Mouse (Mus musculus): Measurements from ENCODE around the gene Secisbp2. TPM values are rescaled to one million over a fixed set of nuclear protein-coding genes. Genes with fewer than 3 reads are reported as not detected.
A peak's percentile ranks its signal among the peaks of the same experiment; 100 is the strongest.

Secisbp2 gene
- polyA plus RNA-seq, 1 experiment from 2014 or later = 29.2 TPM

DNA sequence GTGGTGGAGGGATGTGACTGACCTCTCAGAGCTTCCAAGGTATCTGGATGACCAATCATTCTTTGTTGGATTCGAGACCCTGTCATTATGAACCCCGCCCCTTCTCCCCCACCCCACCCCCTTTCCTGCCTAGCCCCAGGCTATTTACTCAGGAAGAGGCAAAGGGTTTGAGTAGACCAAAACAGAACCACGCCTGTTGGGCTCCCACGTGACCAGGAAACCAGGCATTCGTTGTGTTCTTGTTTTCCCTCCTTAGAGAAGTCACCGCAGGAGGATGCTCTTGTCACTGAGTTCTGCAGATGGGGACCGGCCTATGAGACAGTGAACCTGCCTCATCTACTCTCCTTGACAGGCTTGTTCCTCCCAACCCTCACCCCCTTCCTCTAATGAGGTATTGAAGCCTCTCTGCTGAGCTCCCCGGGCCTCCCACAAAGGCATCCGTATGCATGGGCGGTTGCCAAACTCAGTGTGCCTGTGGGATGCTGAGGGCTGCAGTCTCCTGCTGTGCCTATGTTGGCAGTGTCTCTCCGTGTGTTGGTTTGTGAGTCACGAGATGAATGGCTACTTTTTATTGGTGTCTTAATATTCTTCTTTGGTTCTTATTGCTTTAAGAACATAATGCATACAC, 35.0 kb upstream of the Secisbp2 start:
- Histone ChIP-seq H3K27me3 (ENCODE audit: control insufficient read depth, insufficient read depth, low read length) (no peaks in the 10 kb centered on the region), H3K9me3 (ENCODE audit: control insufficient read depth, low read length) (no peaks in the 10 kb centered on the region), H3K4me1 (ENCODE audit: control insufficient read depth, insufficient read depth, low read length) (no peaks in the 10 kb centered on the region), H3K4me3 (ENCODE audit: low read depth, low read length) (no peak overlapping the region), H3K9ac (ENCODE audit: low read length) (no peak overlapping the region), H3K4me2 (ENCODE audit: low read depth) (no peak overlapping the region), H3K36me3 (ENCODE audit: control insufficient read depth, insufficient read depth, low read length) (no peaks in the 10 kb centered on the region), H3K27ac (ENCODE audit: low read depth, low read length) (no peak overlapping the region)
- 10% methylated on average over 12 of the region's 12 CpGs for WGBS
- DNase-seq (ENCODE audit: low spot score) (no peak), ATAC-seq (ENCODE audit: insufficient read depth, low FRiP score, low TSS enrichment) (no peak)

- no peaks in the 10 kb centered on the region for H3K27me3 ChIP-seq (ENCODE audit: control insufficient read depth, insufficient read depth, low read length)
- no peak for ATAC-seq (ENCODE audit: insufficient read depth, low FRiP score, low TSS enrichment)
Measured at GRCm38 (mm10) chr13:51617306-51617705, 34.2 kb upstream of the Secisbp2 start.

DNA sequence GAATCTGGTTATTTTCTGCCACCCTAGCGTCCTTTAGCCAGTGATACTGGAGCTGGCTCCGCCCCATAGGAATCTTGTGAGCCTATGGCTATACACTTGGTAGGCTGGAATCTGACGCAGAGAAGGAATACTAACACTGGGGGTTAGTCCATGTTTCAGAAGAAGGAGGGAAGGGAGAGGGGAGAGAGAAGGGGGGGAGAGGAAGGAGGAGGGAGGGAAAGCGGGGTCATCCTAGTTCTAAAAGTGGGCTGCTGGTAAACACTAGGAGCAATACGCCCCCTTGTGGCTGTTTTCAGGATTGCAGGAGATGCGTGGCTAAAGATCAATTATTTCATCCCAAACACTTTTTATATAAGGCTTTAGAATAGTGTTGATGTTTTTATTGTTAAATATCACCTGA, 33.6 kb upstream of the Secisbp2 start:
- H3K4me1 ChIP-seq (ENCODE audit: control insufficient read depth, insufficient read depth, low read length) = no peaks in the 10 kb centered on the region
- H3K27me3 ChIP-seq (ENCODE audit: control insufficient read depth, insufficient read depth, low read length) = no peaks in the 10 kb centered on the region
- no peak overlapping the region for H3K9ac ChIP-seq (ENCODE audit: low read length)
- peak; percentile 79 for DNase-seq (ENCODE audit: low spot score)
- H3K4me3 ChIP-seq (ENCODE audit: low read depth, low read length) = no peak overlapping the region
- 23% methylated on average over 6 of the region's 6 CpGs for WGBS
- no peak overlapping the region for H3K4me2 ChIP-seq (ENCODE audit: low read depth)
- no peaks in the 10 kb centered on the region for H3K9me3 ChIP-seq (ENCODE audit: control insufficient read depth, low read length)
- H3K36me3 ChIP-seq (ENCODE audit: control insufficient read depth, insufficient read depth, low read length) = no peaks in the 10 kb centered on the region
- no peak for ATAC-seq (ENCODE audit: insufficient read depth, low FRiP score, low TSS enrichment)
- no peak overlapping the region for H3K27ac ChIP-seq (ENCODE audit: low read depth, low read length)

More at GRCm38 (mm10) chr13:51617306-51617705, 34.2 kb upstream of the Secisbp2 start:
- 71% methylated on average over 1 of the region's 1 CpGs for WGBS
- no peak for DNase-seq (ENCODE audit: low spot score)
- H3K9me3 ChIP-seq (ENCODE audit: control insufficient read depth, low read length) = no peaks in the 10 kb centered on the region
- no peaks in the 10 kb centered on the region for H3K4me1 ChIP-seq (ENCODE audit: control insufficient read depth, insufficient read depth, low read length)
- H3K4me3 ChIP-seq (ENCODE audit: low read depth, low read length) = no peak overlapping the region
- no peaks in the 10 kb centered on the region for H3K36me3 ChIP-seq (ENCODE audit: control insufficient read depth, insufficient read depth, low read length)
- H3K27ac ChIP-seq (ENCODE audit: low read depth, low read length) = no peak overlapping the region
- no peak overlapping the region for H3K4me2 ChIP-seq (ENCODE audit: low read depth)
- H3K9ac ChIP-seq (ENCODE audit: low read length) = no peak overlapping the region

DNA sequence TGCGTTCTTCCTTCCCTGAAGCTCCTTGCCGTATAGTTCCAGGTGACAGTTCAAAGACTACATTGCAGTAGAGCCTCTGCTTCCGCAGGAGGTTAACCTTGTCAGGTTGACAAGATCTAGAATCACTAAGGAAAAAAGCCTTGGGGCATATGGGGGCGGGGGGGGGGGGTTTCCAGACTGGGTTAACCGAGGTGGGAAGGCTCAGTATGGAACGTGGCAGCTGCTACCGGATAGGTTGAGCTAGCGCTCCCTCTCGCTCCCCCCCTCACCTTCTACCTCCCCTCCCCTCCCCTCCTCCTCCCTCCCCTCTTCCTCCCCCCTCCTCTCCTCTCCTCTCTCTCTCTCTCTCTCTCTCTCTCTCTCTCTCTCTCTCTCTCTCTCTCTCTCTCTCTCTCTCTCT, 32.9 kb upstream of the Secisbp2 start:
- Histone ChIP-seq H3K4me1 (ENCODE audit: control insufficient read depth, insufficient read depth, low read length) (no peaks in the 10 kb centered on the region), H3K4me2 (ENCODE audit: low read depth) (no peak overlapping the region), H3K36me3 (ENCODE audit: control insufficient read depth, insufficient read depth, low read length) (no peaks in the 10 kb centered on the region), H3K27me3 (ENCODE audit: control insufficient read depth, insufficient read depth, low read length) (no peaks in the 10 kb centered on the region), H3K4me3 (ENCODE audit: low read depth, low read length) (no peak overlapping the region), H3K9ac (ENCODE audit: low read length) (no peak overlapping the region), H3K27ac (ENCODE audit: low read depth, low read length) (no peak overlapping the region), H3K9me3 (ENCODE audit: control insufficient read depth, low read length) (no peaks in the 10 kb centered on the region)
- DNase-seq (ENCODE audit: low spot score) (no peak), ATAC-seq (ENCODE audit: insufficient read depth, low FRiP score, low TSS enrichment) (no peak)
- WGBS = 21% methylated on average over 8 of the region's 9 CpGs

DNA sequence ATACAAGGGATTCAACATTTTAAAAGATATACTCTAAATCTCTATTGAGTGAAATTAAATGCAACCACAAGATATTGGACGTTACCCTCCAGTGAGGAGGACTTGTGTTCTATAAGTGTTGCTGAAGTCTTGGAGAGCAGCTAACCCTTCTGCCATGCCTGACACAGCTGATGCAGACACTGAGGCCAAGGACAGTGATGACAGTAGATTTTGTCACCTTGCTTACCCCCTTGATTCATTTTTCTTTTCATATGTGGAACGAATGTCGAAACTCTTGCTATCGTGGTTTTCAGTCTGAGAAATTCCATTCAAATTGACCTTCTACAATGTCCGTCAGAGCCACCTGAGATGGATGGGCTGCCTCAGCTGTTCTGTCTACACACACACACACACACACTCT, 28.9 kb upstream of the Secisbp2 start:
- Histone ChIP-seq H3K36me3 (ENCODE audit: control insufficient read depth, insufficient read depth, low read length) (no peaks in the 10 kb centered on the region), H3K27ac (ENCODE audit: low read depth, low read length) (no peak overlapping the region), H3K4me3 (ENCODE audit: low read depth, low read length) (no peak overlapping the region), H3K9ac (ENCODE audit: low read length) (no peak overlapping the region), H3K4me2 (ENCODE audit: low read depth) (no peak overlapping the region), H3K9me3 (ENCODE audit: control insufficient read depth, low read length) (no peaks in the 10 kb centered on the region), H3K4me1 (ENCODE audit: control insufficient read depth, insufficient read depth, low read length) (no peaks in the 10 kb centered on the region), H3K27me3 (ENCODE audit: control insufficient read depth, insufficient read depth, low read length) (no peaks in the 10 kb centered on the region)
- DNase-seq (ENCODE audit: low spot score) (no peak), ATAC-seq (ENCODE audit: insufficient read depth, low FRiP score, low TSS enrichment) (no peak)
- 87% methylated on average over 5 of the region's 5 CpGs for whole genome bisulfite sequencing

DNA sequence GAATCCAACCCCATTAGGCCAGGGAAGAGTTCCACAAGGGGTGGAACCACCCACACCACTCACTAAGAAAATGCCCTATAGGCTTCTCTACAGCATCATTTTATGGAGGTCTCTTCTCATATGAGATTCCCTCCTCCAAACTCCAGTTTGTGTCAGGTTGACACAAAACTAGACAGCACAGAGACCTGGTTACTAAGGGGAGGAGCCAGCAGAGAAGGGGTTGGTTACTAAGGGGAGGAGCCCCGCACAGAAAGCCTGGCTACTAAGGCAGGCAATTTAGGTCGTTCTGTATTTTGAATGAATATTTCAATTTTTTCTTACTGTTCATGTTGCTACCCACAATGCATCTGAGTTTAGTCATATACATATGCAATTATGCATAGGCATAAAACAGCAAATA, 27.8 kb upstream of the Secisbp2 start:
- H3K9ac ChIP-seq (ENCODE audit: low read length) = no peak overlapping the region
- WGBS = 85% methylated on average over 2 of the region's 2 CpGs
- H3K27me3 ChIP-seq (ENCODE audit: control insufficient read depth, insufficient read depth, low read length) = no peaks in the 10 kb centered on the region
- no peaks in the 10 kb centered on the region for H3K4me1 ChIP-seq (ENCODE audit: control insufficient read depth, insufficient read depth, low read length)
- no peak for DNase-seq (ENCODE audit: low spot score)
- no peaks in the 10 kb centered on the region for H3K9me3 ChIP-seq (ENCODE audit: control insufficient read depth, low read length)
- no peak overlapping the region for H3K4me2 ChIP-seq (ENCODE audit: low read depth)
- no peaks in the 10 kb centered on the region for H3K36me3 ChIP-seq (ENCODE audit: control insufficient read depth, insufficient read depth, low read length)
- no peak overlapping the region for H3K4me3 ChIP-seq (ENCODE audit: low read depth, low read length)
- H3K27ac ChIP-seq (ENCODE audit: low read depth, low read length) = no peak overlapping the region
- no peak for ATAC-seq (ENCODE audit: insufficient read depth, low FRiP score, low TSS enrichment)

DNA sequence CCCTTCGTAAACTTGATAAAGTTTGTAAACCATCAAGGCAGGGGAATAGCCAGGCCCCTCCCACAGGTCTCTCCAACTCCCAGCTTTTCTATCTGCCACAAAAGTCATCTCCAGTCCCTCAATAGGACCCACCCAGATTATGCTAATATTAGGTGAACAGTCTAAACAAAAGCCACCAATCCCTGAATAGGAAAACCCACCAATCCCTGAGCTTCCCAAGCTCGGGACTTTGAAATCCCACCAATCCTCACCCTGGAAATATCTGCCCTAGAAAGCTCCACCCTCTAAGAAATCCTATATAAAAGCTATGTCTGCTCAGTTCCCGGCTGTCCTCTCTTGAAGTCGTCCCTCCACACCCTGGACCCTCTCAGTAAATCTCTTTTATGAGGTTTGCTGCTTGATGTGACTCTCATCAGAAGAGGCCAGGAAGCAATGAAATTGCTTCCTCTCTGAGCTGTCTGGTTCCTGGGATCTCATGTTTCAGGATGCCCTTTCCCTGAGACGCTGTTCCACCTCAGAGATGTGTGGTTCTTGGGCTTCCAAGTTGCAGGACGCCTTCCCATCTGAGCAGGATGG, 23.1 kb upstream of the Secisbp2 start:
- no peak overlapping the region for H3K9ac ChIP-seq (ENCODE audit: low read length)
- DNase-seq (ENCODE audit: low spot score) (no peak), ATAC-seq (ENCODE audit: insufficient read depth, low FRiP score, low TSS enrichment) (no peak)
- 79% methylated on average over 6 of the region's 6 CpGs for WGBS
- H3K27ac ChIP-seq (ENCODE audit: low read depth, low read length) = no peak overlapping the region
- no peaks in the 10 kb centered on the region for H3K36me3 ChIP-seq (ENCODE audit: control insufficient read depth, insufficient read depth, low read length)
- no peak overlapping the region for H3K4me2 ChIP-seq (ENCODE audit: low read depth)
- H3K4me3 ChIP-seq (ENCODE audit: low read depth, low read length) = no peak overlapping the region
- no peaks in the 10 kb centered on the region for H3K27me3 ChIP-seq (ENCODE audit: control insufficient read depth, insufficient read depth, low read length)
- no peaks in the 10 kb centered on the region for H3K4me1 ChIP-seq (ENCODE audit: control insufficient read depth, insufficient read depth, low read length)
- no peaks in the 10 kb centered on the region for H3K9me3 ChIP-seq (ENCODE audit: control insufficient read depth, low read length)

- H3K9me3 ChIP-seq (ENCODE audit: control insufficient read depth, low read length) = no peaks in the 10 kb centered on the region
- H3K4me3 ChIP-seq (ENCODE audit: low read depth, low read length) = no peak overlapping the region
- H3K4me2 ChIP-seq (ENCODE audit: low read depth) = no peak overlapping the region
- no peaks in the 10 kb centered on the region for H3K4me1 ChIP-seq (ENCODE audit: control insufficient read depth, insufficient read depth, low read length)
- no peak overlapping the region for H3K9ac ChIP-seq (ENCODE audit: low read length)
- no peak for ATAC-seq (ENCODE audit: insufficient read depth, low FRiP score, low TSS enrichment)
- 80% methylated on average over 15 of the region's 15 CpGs for WGBS
- H3K27ac ChIP-seq (ENCODE audit: low read depth, low read length) = no peak overlapping the region
- no peaks in the 10 kb centered on the region for H3K27me3 ChIP-seq (ENCODE audit: control insufficient read depth, insufficient read depth, low read length)
- H3K36me3 ChIP-seq (ENCODE audit: control insufficient read depth, insufficient read depth, low read length) = no peaks in the 10 kb centered on the region
- no peak for DNase-seq (ENCODE audit: low spot score)
Measured at GRCm38 (mm10) chr13:51631354-51631992, 20.0 kb upstream of the Secisbp2 start.

Measured in neural tube, embryonic 11.5 days (tissue).